Mouse (Mus musculus): Measurements from ENCODE around the gene Bsdc1. TPM values are rescaled to one million over a fixed set of nuclear protein-coding genes. Genes with fewer than 3 reads are reported as not detected.

Gene Bsdc1
- total and polyA plus RNA-seq, 3 experiments = 14.1 to 19.2 TPM; not detected in 1

DNA sequence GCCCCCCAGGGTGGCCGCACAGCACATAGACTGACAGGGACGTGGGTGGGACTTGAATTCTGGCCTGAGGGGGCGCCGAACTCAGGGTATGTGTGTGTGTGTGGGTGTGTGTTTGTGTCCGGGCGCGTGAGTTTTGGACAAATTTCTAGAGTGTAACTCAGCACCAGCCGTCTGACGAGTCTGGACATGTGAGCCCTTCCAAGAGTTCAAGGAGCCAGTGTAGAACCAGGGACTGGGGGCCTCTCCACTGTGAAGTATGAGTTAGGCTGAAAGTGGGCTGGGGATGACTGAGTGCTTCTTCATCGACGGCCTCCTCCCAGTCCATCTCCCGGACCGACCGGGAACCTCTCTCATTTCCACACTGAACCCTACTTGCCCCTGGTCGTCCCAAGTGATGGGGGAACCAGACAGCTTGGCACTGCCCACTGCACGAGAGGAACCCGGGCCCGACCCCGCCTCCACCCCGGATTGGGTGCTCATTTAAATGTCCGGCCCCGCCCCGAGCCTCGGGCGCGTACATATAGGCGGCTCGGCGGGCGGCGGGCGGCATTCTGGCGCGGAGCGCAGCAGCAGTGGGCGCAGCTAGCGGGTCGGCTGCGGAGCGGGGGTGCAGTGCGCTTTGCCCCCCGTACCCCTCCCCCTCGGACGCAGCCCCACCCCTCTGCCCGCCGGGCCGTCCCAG is 51.8 kb downstream of the Bsdc1 start, which contains the start of gene Marcksl1:
Gene Marcksl1, plus strand, starts transcription at position 496 of the 682 bp plus-strand sequence.
- no peaks in the 10 kb centered on the region for H3K27me3 ChIP-seq (ENCODE audit: control insufficient read depth in 1 of 2, insufficient read depth in 2 of 2, low read length in 2 of 2)
- H3K27ac ChIP-seq (ENCODE audit: control insufficient read depth, low read depth, low read length) = no peak within 1 kb of the TSS
- DNase-seq (ENCODE audit: low read depth, low spot score) = peak; percentile 87
- no peaks in the 10 kb centered on the region for H3K36me3 ChIP-seq (ENCODE audit: control insufficient read depth in 1 of 2, insufficient read depth in 2 of 2, low read length in 2 of 2)
- no peaks in the 10 kb centered on the region for H3K4me1 ChIP-seq (ENCODE audit: control insufficient read depth in 1 of 2, insufficient read depth in 2 of 2, low read length in 2 of 2)
- H3K9me3 ChIP-seq (replicated peaks; ENCODE audit: insufficient read depth, low read length) = no peaks in the 10 kb centered on the region
- TF ChIP-seq USF1 (IDR thresholded peaks at IDR 0.05; ENCODE audit: low read depth, low read length) = no peak
- peak; percentile 85 to 86 for TF ChIP-seq POLR2A (IDR thresholded peaks at IDR 0.05; ENCODE audit: control insufficient read depth in 1 of 2, insufficient read depth in 1 of 2, low read depth in 1 of 2, low read length in 2 of 2, poor library complexity in 1 of 2)
- TF ChIP-seq POLR2AphosphoS2 (IDR thresholded peaks at IDR 0.05; ENCODE audit: low read length) = peak; percentile 80
- TF ChIP-seq ELF1 (IDR thresholded peaks at IDR 0.05; ENCODE audit: low read depth, low read length) = 0 out of 2 replicates have a peak, but pooled peaks have one; percentile 5
- peak; percentile 58; the same call in 1 of the 2 replicates for TF ChIP-seq TCF12 (IDR thresholded peaks at IDR 0.05; ENCODE audit: low read depth, low read length)
- peak; percentile 79 for TF ChIP-seq BHLHE40 (IDR thresholded peaks at IDR 0.05; ENCODE audit: borderline replicate concordance, low read depth, low read length)
- TF ChIP-seq SIN3A (IDR thresholded peaks at IDR 0.05; ENCODE audit: low read length) = peak; percentile 66
- TF ChIP-seq POLR2AphosphoS5 (IDR thresholded peaks at IDR 0.05; ENCODE audit: borderline replicate concordance, low read depth, low read length) = no peak; the same call in 1 of the 2 replicates
- TF ChIP-seq E2F4 (IDR thresholded peaks at IDR 0.05; ENCODE audit: borderline replicate concordance, low read depth, low read length) = no peak
- peak; percentile 89 for TF ChIP-seq TBP (IDR thresholded peaks at IDR 0.05; ENCODE audit: low read depth, low read length)
- TF ChIP-seq MXI1 (IDR thresholded peaks at IDR 0.05; ENCODE audit: low read depth, low read length) = peak; percentile 27; the same call in 1 of the 2 replicates
- TF ChIP-seq RAD21 (IDR thresholded peaks at IDR 0.05; ENCODE audit: low read depth, low read length) = no peak
- TF ChIP-seq HCFC1 (IDR thresholded peaks at IDR 0.05; ENCODE audit: low read depth, low read length) = peak; percentile 39; the same call in 1 of the 2 replicates
- TF ChIP-seq MAZ (IDR thresholded peaks at IDR 0.05; ENCODE audit: low read depth, low read length) = peak; percentile 26; the same call in 1 of the 2 replicates
- peak; percentile 98 for TF ChIP-seq ZMIZ1 (IDR thresholded peaks at IDR 0.05; ENCODE audit: low read depth, low read length)
- peak; percentile 88 for TF ChIP-seq NELFE (IDR thresholded peaks at IDR 0.05; ENCODE audit: low read depth, low read length)
- TF ChIP-seq MAX (IDR thresholded peaks at IDR 0.05; ENCODE audit: low read length) = no peak
- H3K9ac ChIP-seq (ENCODE audit: control insufficient read depth, low read depth, low read length, poor library complexity, severe bottlenecking) = peak within 1 kb of the TSS; percentile 88
- H3K4me3 ChIP-seq (ENCODE audit: control insufficient read depth in 1 of 2, insufficient read depth in 1 of 2, low read depth in 2 of 2, low read length in 2 of 2) = peak within 1 kb of the TSS; percentile 67 to 93
- no peaks in the 10 kb centered on the region; the same call in 1 of the 2 replicates for H3K79me2 ChIP-seq (ENCODE audit: control insufficient read depth, insufficient read depth, low read length, poor library complexity)

DNA sequence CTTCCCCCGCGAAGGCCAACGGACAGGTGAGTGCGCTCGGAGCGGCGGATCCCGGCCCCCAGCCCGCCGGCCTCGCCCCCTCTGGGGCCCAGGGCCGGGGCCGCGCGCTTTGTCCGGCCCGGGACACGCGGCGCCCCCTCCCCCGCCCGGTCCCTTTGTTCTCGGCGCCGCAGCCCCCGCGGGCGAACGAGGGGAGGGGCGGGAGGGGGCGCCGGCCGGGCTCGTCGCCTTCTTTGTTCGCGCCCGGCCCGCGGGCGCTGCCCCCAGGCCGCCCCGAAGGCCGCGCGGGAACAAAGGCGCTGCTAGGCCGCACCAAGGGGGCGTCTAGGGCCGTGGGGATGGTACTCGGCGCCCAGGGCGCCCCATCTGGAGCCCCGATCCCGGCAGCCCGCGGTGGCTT is 52.5 kb downstream of the Bsdc1 start:
- no peaks in the 10 kb centered on the region for H3K4me1 ChIP-seq (ENCODE audit: control insufficient read depth in 1 of 2, insufficient read depth in 2 of 2, low read length in 2 of 2)
- no peak for DNase-seq (ENCODE audit: low read depth, low spot score)
- peak overlapping the region; percentile 67 to 93 for H3K4me3 ChIP-seq (ENCODE audit: control insufficient read depth in 1 of 2, insufficient read depth in 1 of 2, low read depth in 2 of 2, low read length in 2 of 2)
- H3K9me3 ChIP-seq (replicated peaks; ENCODE audit: insufficient read depth, low read length) = no peaks in the 10 kb centered on the region
- H3K79me2 ChIP-seq (ENCODE audit: control insufficient read depth, insufficient read depth, low read length, poor library complexity) = no peaks in the 10 kb centered on the region; the same call in 1 of the 2 replicates
- no peaks in the 10 kb centered on the region for H3K27me3 ChIP-seq (ENCODE audit: control insufficient read depth in 1 of 2, insufficient read depth in 2 of 2, low read length in 2 of 2)
- H3K27ac ChIP-seq (ENCODE audit: control insufficient read depth, low read depth, low read length) = no peak overlapping the region
- TF ChIP-seq HCFC1 (IDR thresholded peaks at IDR 0.05; ENCODE audit: low read depth, low read length) (no peak), MXI1 (IDR thresholded peaks at IDR 0.05; ENCODE audit: low read depth, low read length) (peak; percentile 20; the same call in 1 of the 2 replicates)
- H3K9ac ChIP-seq (ENCODE audit: control insufficient read depth, low read depth, low read length, poor library complexity, severe bottlenecking) = peak overlapping the region; percentile 88
- no peaks in the 10 kb centered on the region for H3K36me3 ChIP-seq (ENCODE audit: control insufficient read depth in 1 of 2, insufficient read depth in 2 of 2, low read length in 2 of 2)
